ENCODE assay signal across 21 mouse cellular contexts in genomic region chr8:120337627-120338026, GRCm38 (mm10).
DNase-seq lines count a peak whose midpoint lies in the region; ATAC-seq and TF ChIP-seq lines count a peak whose summit lies in the region.
"Had no signal": no experiment of that assay in that cellular context is flagged by ENCODE, and none has a peak within 500 bp of the region (broad histone marks: within the 10 kb centered on the region; RNA-seq: fewer than 3 reads in every experiment).

No protein-coding gene starts in this region.

- no peak overlapping the region for H3K4me2 ChIP-seq in heart, embryonic 12.5 days
- no peak overlapping the region for H3K4me2 ChIP-seq in midbrain, embryonic 11.5 days
- H3K4me2 ChIP-seq: embryonic facial prominence, embryonic 15.5 days; forebrain, embryonic 15.5 days; heart, embryonic 13.5 days; hindbrain, embryonic 14.5 days had no signal

- peaks cover 5% of the 10 kb centered on the region; the same call in 1 of the 2 replicates for H3K36me3 ChIP-seq in heart, embryonic 10.5 days
- 0 out of 2 replicates have a peak, but pooled peaks cover 3% of the 10 kb centered on the region for H3K36me3 ChIP-seq in heart, embryonic 12.5 days
- H3K36me3 ChIP-seq in midbrain, embryonic 10.5 days, result no peaks in the 10 kb centered on the region
- no peaks in the 10 kb centered on the region for H3K36me3 ChIP-seq in midbrain, embryonic 11.5 days (ENCODE audit: control insufficient read depth, insufficient read depth, low read length)
- no peaks in the 10 kb centered on the region for H3K36me3 ChIP-seq in ES-E14 (ENCODE audit: control insufficient read depth, insufficient read depth, low read length, poor library complexity, severe bottlenecking)
- peaks cover 6% of the 10 kb centered on the region; the same call in 1 of the 2 replicates for H3K36me3 ChIP-seq in limb, embryonic 10.5 days
- H3K36me3 ChIP-seq: embryonic facial prominence, embryonic 15.5 days; forebrain, embryonic 15.5 days; heart, embryonic 13.5 days had no signal

- no peak overlapping the region for H3K4me3 ChIP-seq in heart, embryonic 10.5 days
- no peak overlapping the region for H3K4me3 ChIP-seq in heart, embryonic 12.5 days
- no peak overlapping the region for H3K4me3 ChIP-seq in midbrain, embryonic 10.5 days
- no peak overlapping the region for H3K4me3 ChIP-seq in midbrain, embryonic 11.5 days (ENCODE audit: low read depth, low read length)
- no peak overlapping the region for H3K4me3 ChIP-seq in ES-E14 (ENCODE audit: insufficient read depth in 1 of 2, low read depth in 1 of 2, low read length in 2 of 2, poor library complexity in 1 of 2, severe bottlenecking in 1 of 2)
- no peak overlapping the region for H3K4me3 ChIP-seq in limb, embryonic 10.5 days
- H3K4me3 ChIP-seq: embryonic facial prominence, embryonic 15.5 days; erythroblast, embryonic 14.5 days; forebrain, embryonic 15.5 days; heart, adult 2 months; heart, embryonic 13.5 days had no signal

- H3K9me3 ChIP-seq in heart, embryonic 10.5 days, result no peaks in the 10 kb centered on the region
- H3K9me3 ChIP-seq in heart, embryonic 12.5 days (replicated peaks), result 0 out of 2 replicates have a peak, but pooled peaks cover 6% of the 10 kb centered on the region
- no peaks in the 10 kb centered on the region; the same call in 1 of the 2 replicates for H3K9me3 ChIP-seq in midbrain, embryonic 10.5 days (replicated peaks)
- H3K9me3 ChIP-seq in midbrain, embryonic 11.5 days (ENCODE audit: control insufficient read depth, low read length), result no peaks in the 10 kb centered on the region
- H3K9me3 ChIP-seq in ES-E14 (ENCODE audit: control insufficient read depth, insufficient read depth, low read depth, low read length), result no peaks in the 10 kb centered on the region
- H3K9me3 ChIP-seq in limb, embryonic 10.5 days (replicated peaks), result no peaks in the 10 kb centered on the region
- H3K9me3 ChIP-seq: embryonic facial prominence, embryonic 15.5 days; forebrain, embryonic 15.5 days; heart, embryonic 13.5 days had no signal

- no peak overlapping the region for H3K9ac ChIP-seq in heart, embryonic 12.5 days
- H3K9ac ChIP-seq in midbrain, embryonic 11.5 days (ENCODE audit: low read length), result no peak overlapping the region
- H3K9ac ChIP-seq in ES-E14 (ENCODE audit: insufficient read depth, low read depth, low read length, poor library complexity, severe bottlenecking), result 0 out of 2 replicates have a peak overlapping the region, but pooled peaks have one; percentile 6
- H3K9ac ChIP-seq: embryonic facial prominence, embryonic 15.5 days; forebrain, embryonic 15.5 days; heart, embryonic 13.5 days; hindbrain, embryonic 14.5 days had no signal

- no peaks in the 10 kb centered on the region for H3K27me3 ChIP-seq in heart, embryonic 10.5 days (ENCODE audit: insufficient read depth, poor library complexity, severe bottlenecking)
- no peaks in the 10 kb centered on the region for H3K27me3 ChIP-seq in heart, embryonic 12.5 days (replicated peaks)
- H3K27me3 ChIP-seq in midbrain, embryonic 10.5 days (ENCODE audit: low read depth, poor library complexity, severe bottlenecking), result peaks cover 24% of the 10 kb centered on the region
- H3K27me3 ChIP-seq in midbrain, embryonic 11.5 days (ENCODE audit: control insufficient read depth, insufficient read depth, low read length), result no peaks in the 10 kb centered on the region
- 0 out of 2 replicates have a peak, but pooled peaks cover 4% of the 10 kb centered on the region for H3K27me3 ChIP-seq in limb, embryonic 10.5 days (ENCODE audit: low read depth, poor library complexity, severe bottlenecking)
- H3K27me3 ChIP-seq: embryonic facial prominence, embryonic 15.5 days; forebrain, embryonic 15.5 days; heart, embryonic 13.5 days had no signal

- peaks cover 81% of the 10 kb centered on the region for H3K4me1 ChIP-seq in heart, embryonic 10.5 days
- peaks cover 53% of the 10 kb centered on the region for H3K4me1 ChIP-seq in heart, embryonic 12.5 days (replicated peaks)
- peaks cover 100% of the 10 kb centered on the region for H3K4me1 ChIP-seq in midbrain, embryonic 10.5 days
- peaks cover 45% of the 10 kb centered on the region for H3K4me1 ChIP-seq in midbrain, embryonic 11.5 days (ENCODE audit: control insufficient read depth, insufficient read depth, low read length)
- H3K4me1 ChIP-seq in ES-E14 (ENCODE audit: control insufficient read depth in 2 of 2, insufficient read depth in 2 of 2, low read length in 2 of 2, poor library complexity in 1 of 2), result peaks cover 21 to 47% of the 10 kb centered on the region in 2 experiments
- H3K4me1 ChIP-seq in limb, embryonic 10.5 days, result peaks cover 86% of the 10 kb centered on the region

- in situ Hi-C loops in ES-E14 (cut with MboI; ENCODE audit: low sequenced_read_pairs in 2 of 2, unreplicated experiment in 2 of 2), result no loop called here

- WGBS in heart, embryonic 10.5 days, result 67% methylated on average over 5 of the region's 5 CpGs
- WGBS in heart, embryonic 12.5 days, result 69% methylated on average over 5 of the region's 5 CpGs
- WGBS in midbrain, embryonic 10.5 days, result 28% methylated on average over 5 of the region's 5 CpGs
- WGBS in midbrain, embryonic 11.5 days, result 36% methylated on average over 5 of the region's 5 CpGs
- WGBS in limb, embryonic 10.5 days, result 57% methylated on average over 5 of the region's 5 CpGs

- 0 out of 2 replicates have a peak overlapping the region, but pooled peaks have one; percentile 2 for H3K27ac ChIP-seq in heart, embryonic 10.5 days
- no peak overlapping the region for H3K27ac ChIP-seq in heart, embryonic 12.5 days (ENCODE audit: poor library complexity, severe bottlenecking)
- H3K27ac ChIP-seq in midbrain, embryonic 10.5 days (replicated peaks), result peak overlapping the region; percentile 95
- H3K27ac ChIP-seq in midbrain, embryonic 11.5 days (ENCODE audit: low read depth, low read length), result no peak overlapping the region
- peak overlapping the region; percentile 98 for H3K27ac ChIP-seq in ES-E14 (ENCODE audit: insufficient read depth, low read depth, low read length, poor library complexity, severe bottlenecking)
- peak overlapping the region; percentile 83; the same call in 1 of the 2 replicates for H3K27ac ChIP-seq in limb, embryonic 10.5 days
- H3K27ac ChIP-seq: embryonic facial prominence, embryonic 15.5 days; forebrain, embryonic 15.5 days; heart, adult 2 months; heart, embryonic 13.5 days; hindbrain, embryonic 14.5 days had no signal

- no peak for DNase-seq in heart, embryonic 10.5 days (ENCODE audit: low spot score)
- DNase-seq in midbrain, embryonic 10.5 days (ENCODE audit: low spot score), result no peak
- DNase-seq in midbrain, embryonic 11.5 days (ENCODE audit: low spot score, missing footprints), result no peak
- no peak for DNase-seq in ES-E14 (ENCODE audit: low read depth, low spot score)
- DNase-seq in limb, embryonic 10.5 days (ENCODE audit: low spot score), result no peak
- no peak for DNase-seq in gastrocnemius, postnatal 4 days (ENCODE audit: low spot score in 2 of 2)
- DNase-seq: adrenal gland, adult 2 months; adrenal gland, postnatal 36 days; cerebellum, adult 2 months; cerebellum, postnatal 10 days; gastrocnemius, postnatal 10 days; heart, adult 2 months; heart, postnatal 36 days; kidney, adult 2 months had no signal

- ATAC-seq in heart, embryonic 12.5 days (ENCODE audit: insufficient number of reproducible peaks, low FRiP score), result no peak
- ATAC-seq in midbrain, embryonic 11.5 days (ENCODE audit: low FRiP score), result no peak
- ATAC-seq: forebrain, embryonic 15.5 days; intestine, embryonic 16.5 days had no signal

TF ChIP-seq in ES-E14, 5 proteins besides CTCF, POLR2A, EP300 and RAD21:
- TF ChIP-seq ZC3H11A (IDR thresholded peaks at IDR 0.05; ENCODE audit: borderline replicate concordance, low read depth, low read length) (no peak), ZNF384 (IDR thresholded peaks at IDR 0.05; ENCODE audit: low read depth, low read length) (no peak), HCFC1 (IDR thresholded peaks at IDR 0.05; ENCODE audit: borderline replicate concordance, insufficient read depth, low read length) (no peak), CHD2 (IDR thresholded peaks at IDR 0.05; ENCODE audit: low read depth, low read length) (no peak), MAFK (IDR thresholded peaks at IDR 0.05; ENCODE audit: insufficient read depth, low read depth, low read length) (no peak)

Comparison
In these comparisons a context has a peak if more than half of its experiments do, and no peak if none do; other contexts are left out.
1. H3K27ac ChIP-seq: peak in heart, embryonic 10.5 days (single experiment), midbrain, embryonic 10.5 days (single experiment), ES-E14 (single experiment) and limb, embryonic 10.5 days (single experiment); none in heart, embryonic 12.5 days (single experiment) and midbrain, embryonic 11.5 days (single experiment).